Mouse (Mus musculus) cerebral cortex, adult 2 months (tissue): ENCODE data around the gene Grik4.

Experiments
- WGBS: fragments of 180-500 bp; shearing (Covaris S2); methylation state at CpG from one replicate; pipeline ENCODE4 v1.1.7; 2018; 5-methylcytosine and 5-hydroxymethylcytosine counted together

Gene Grik4

DNA sequence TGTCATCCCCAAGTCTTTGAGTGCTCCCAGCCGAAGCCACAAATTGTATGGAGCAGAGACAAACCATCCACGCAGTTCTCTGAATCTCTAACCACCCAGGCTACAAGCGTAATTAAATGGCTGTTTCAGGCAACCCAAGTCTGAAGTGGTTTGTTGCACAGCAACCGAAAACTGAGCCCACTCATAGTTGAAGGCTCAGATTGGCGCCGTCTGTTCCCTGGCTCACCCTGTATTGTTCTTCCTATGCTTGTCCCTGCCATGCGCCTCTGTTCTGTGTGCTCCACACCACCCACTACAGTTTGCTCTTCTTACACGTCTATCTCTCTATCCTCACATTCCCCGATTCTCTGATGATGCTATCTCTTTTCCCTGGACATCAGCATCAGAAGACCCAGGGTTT lies 452.5 kb downstream of the Grik4 start:
- 58% methylated on average over 9 of the region's 9 CpGs for WGBS

DNA sequence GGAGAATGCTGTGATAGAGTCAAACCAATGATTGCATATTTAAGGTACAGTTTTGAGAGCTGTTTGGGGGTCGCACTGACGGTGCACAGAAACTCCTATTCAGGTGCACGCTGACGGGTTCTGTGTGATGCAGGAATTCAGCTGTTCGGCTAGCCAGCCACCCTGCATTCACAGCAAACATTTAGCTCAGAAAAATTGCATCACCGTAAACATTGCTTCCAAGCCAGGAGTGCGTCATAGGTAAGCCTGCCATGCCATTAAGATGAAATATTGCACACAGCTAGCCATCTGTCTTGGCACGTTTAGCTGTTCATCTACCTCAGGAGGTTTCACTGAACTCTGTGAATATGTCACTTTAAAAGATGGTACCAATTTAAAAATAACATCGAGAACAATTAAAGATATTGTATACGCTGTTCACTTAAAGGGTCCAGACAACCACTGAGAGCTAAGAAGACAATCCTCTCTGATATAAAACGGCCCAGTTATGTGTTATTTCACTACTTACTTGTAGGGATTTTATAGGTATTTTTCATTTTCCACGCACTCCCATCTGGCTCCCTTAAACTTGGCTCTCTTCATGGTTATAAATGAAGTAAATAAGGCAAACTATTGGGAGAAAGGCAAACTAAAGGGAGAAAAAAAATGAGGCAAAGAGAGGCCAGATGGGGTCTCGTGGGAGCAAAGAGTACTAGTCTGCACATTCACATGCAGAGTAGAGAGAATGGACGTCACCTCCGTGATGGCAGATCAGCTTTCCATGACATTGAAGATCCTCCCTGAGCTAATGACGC lies 453.5 kb downstream of the Grik4 start:
- 66% methylated on average over 16 of the region's 16 CpGs for WGBS

DNA sequence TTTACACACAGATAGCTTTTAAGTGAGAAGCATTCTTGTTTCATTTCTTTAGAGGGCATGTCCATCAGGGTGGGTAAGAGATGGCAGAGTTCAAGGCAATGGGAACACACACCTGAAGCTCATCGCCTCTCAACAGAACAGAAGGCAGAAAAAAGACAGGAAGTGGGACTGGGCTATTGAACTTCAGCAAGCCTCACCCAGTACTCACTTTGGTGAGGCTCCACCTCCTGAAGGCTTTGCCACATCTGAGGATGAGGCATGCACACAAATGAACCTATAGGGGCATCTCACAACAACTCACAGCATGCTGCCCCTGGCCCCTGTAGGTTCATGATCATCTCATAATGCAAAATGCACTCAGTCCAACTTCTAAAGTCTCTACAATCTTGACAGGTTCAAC lies 456.2 kb downstream of the Grik4 start:
- WGBS: 100% methylated on average over 1 of the region's 1 CpGs

DNA sequence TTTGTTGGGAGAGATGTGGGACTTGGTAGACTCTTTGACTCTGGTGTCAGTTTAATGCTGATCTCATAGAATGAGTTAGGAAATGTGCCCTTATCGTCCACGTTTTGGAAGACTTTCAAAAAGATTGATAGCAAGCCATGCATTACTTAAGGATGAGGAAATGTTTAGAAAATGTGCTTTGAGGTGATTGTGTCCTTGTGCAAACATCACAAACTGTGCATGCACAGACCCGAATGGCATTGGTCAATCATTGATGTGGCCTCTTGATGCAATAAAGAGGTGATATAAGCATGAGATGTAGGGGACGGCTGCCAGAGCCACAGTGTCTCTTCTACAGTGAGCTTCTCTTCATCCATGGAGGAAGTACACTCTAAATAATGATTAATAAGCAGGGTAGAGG lies 457.4 kb downstream of the Grik4 start:
- 76% methylated on average over 4 of the region's 4 CpGs for WGBS

DNA sequence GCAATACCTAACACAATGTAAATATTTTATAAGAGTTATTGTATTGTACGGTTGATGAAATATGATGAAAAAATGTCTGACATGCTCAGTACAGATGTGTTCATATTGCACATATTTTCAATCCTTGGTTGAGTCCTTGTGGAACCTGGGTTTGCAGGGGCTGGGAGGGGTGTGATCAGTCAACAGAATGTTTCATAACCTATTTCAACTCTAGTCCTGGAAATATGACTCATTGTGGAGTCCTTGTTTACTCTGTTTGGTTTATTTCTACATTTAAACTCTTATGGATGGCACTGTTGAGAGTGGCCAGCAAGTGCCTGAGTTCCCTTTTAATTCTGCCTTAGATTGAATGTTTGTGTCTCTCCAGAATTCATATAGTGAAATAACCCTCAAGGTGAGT lies 459.6 kb downstream of the Grik4 start:
- WGBS: 98% methylated on average over 1 of the region's 1 CpGs

DNA sequence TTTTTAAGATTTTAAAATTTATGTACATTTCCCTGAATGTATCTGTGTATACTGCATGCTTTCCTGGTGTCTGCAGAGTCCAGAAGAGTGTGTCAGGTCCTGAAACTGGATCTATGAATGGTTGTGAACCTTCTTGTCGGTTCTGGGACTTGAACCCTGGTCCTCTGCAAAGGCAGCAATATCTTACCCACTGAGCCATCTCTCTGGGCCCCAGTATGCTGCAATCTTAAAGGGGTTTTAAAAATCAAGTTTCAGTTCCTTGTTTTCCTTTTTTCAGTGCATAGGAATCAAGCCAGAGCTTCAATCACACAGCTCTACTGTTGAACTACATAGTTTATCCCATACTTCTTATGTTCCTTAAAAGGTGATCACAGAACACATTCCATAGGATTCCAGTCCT lies 461.3 kb downstream of the Grik4 start:
- WGBS: 84% methylated on average over 1 of the region's 1 CpGs

DNA sequence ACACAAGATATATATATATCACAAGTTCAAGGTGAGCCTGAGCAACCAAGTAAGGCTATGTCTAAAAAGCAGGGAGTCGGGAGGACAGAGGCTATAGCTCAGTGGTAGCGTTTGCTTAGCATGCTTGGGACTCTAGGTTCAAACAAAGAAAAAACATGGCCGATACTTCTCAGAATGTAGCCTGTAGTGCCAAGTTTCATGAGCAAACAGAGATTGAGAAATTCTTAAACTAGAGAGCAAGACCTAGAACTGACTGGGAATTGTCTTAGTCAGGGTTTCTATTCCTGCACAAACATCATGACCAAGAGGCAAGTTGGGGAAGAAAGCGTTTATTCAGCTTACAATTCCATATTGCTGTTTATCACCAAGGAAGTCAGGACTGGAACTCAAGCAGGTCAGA lies 468.1 kb downstream of the Grik4 start:
- WGBS: 90% methylated on average over 4 of the region's 4 CpGs

DNA sequence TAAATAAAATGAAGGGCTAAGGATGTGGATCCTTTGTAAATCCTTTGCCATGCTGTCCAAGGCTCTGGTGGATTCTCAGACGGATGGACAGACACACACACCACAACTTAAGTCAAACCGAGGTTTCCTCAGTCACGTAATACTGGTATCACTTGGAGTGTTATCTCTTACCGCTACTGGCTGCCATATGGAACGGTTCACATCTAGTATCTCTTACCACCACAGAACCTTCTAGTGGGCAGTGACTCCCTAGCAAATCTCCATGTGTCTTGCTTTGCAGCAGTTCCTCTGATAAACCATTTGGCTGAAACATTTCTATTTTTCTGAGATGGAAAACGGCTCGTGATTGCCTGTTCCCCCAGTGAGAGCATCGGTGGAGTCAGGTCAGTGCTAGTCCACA lies 470.0 kb downstream of the Grik4 start:
- 85% methylated on average over 8 of the region's 8 CpGs for WGBS

DNA sequence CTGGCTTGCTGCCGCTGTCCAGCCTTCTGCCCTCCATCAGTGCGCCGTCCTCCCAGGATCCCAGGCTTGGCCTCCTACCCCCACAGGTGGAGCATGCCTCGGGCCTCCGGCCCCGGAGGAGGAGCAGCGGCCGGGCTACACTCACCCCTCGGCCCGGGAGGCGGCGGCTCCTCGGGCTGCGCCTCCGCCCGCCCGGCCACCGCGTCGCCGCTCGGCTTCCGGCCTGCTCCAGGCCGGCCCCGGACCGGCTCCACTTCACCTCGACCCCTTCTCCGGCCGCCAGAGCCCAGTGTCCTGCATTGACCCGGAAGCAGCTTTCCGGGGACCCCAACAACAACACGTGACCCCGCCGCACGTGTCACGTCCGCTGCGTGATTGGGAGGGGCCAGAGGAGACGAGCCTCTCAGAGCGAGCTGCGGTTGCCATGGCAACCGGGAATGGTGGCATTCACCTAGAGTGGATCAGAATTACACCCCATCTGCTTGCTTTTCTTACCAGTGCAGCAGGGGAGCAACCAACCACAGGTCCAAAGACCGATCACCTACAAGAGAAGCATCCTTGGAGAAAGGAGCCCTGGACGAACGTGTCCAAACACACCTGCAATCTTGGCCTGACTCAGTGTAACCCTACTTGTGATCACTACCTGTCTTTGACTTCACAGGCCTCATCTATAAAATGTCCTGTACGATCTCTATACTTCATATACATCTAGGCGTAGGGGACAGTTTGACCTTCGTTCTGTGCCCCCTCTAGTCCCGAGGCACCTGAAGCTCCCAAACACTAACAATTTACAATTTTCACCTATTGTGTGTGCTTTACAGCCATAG lies 472.2 kb downstream of the Grik4 start:
- WGBS: 6% methylated on average over 49 of the region's 49 CpGs

DNA sequence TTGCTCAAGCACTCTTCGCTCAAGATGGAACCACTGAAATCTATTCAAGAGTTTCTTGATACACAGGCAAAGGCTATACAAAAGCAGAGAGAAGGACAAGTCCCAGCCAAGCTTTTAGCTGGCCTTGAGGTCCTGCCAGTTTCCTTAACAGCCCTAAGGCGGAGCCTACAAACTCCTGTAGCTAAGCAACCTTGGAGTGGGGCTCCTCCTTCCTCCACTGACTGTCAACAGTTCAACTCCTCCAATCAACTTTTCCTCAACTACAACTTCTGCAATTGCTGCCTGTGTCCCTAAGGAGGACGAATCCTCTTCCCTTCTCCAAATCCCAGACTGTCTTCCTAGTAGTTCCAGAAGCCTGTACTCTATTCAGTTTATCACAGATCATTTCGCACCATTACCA lies 473.1 kb downstream of the Grik4 start:
- 25% methylated on average over 4 of the region's 4 CpGs for WGBS

DNA sequence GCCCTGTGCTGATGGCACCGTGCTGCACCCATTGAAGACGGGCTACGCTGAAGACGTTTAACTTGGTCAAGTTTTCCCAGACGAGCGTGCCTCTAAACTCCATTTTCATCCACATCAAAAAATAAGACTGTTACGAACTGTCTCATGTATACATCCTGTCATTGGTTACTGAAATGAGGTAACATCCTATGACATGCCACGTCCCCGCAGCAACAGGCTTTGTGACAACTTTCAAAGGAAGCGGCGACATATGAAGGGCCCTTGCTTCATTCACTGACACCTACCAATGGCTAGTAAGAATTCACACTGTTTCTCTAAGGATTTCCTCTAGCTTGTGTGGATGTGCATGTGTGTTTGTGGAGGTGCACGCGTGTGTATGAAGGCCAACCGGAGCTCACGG lies 475.0 kb downstream of the Grik4 start:
- WGBS: 89% methylated on average over 15 of the region's 15 CpGs

DNA sequence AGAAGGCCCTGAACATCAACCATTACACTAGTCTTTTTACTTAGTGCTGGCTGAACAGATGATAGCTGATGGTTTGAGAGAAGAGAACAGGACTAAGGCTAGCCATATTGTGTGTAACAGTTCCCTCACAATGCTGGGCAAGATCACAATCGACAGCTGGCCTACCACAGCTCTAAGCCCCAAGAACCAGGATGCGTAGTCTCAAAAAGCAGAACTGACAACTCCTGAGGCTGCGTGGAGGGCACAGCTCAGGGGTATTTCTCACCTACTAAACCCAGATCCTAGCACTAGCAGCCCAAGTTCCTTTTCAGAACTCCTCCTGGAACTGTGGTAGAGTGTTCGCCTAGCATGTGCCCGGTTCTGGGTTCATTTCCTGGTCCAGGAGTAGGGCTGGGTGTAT lies 475.9 kb downstream of the Grik4 start:
- WGBS: 77% methylated on average over 5 of the region's 5 CpGs
